Mouse (Mus musculus): ENCODE results near the gene D7Ertd443e. TPM values are rescaled to one million over a fixed set of nuclear protein-coding genes. Genes with fewer than 3 reads are reported as not detected.

D7Ertd443e gene
- total and polyA plus RNA-seq, 3 experiments: not detected

DNA sequence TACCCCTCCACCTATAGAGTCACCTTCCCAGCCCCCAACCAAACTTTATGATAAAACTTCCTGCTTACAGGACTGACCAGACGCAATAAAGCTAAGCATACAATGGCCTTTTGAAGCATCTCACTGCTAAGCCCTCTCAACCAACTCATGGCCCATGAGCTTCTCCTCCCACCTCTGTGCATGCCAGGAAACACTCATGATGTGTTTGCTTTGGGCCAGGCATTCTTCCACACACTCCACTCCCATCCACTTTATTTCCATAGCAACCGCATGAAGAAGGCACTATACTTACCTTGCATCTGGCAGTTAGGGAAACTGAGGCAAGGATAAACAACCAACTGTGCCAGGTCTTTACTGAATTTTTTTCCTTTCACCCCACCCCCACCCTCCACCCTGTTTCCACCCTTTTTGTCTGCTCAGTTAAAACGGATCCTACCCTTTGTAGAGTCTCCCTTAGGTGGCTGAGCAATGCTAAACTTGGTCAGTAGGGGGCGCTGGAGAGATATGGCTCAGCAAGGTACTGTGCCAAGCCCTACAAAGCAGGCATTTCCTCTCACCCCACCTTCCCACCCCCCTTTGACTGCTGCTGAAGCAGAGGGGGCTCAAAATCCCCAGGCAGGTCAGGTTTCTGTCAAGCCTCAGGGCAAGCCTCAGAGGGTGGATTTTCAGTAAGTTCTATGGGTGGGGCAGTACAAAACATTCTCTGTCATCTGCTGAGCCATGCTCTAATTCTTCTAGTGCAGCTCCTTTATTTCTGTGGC is 122.1 kb downstream of the D7Ertd443e start:
- Histone ChIP-seq H3K27ac (ENCODE audit: insufficient read depth, low read depth) (no peak overlapping the region), H3K27me3 (replicated peaks) (no peaks in the 10 kb centered on the region), H3K9me3 (replicated peaks; ENCODE audit: low read length) (peaks cover 70% of the 10 kb centered on the region), H3K36me3 (replicated peaks in 1 of 2; ENCODE audit: control insufficient read depth in 1 of 2, insufficient read depth in 1 of 2, low read length in 1 of 2) (no peaks in the 10 kb centered on the region), H3K4me3 (replicated peaks in 1 of 3; ENCODE audit: low read depth in 2 of 3, low read length in 2 of 3, poor library complexity in 1 of 3) (no peak overlapping the region), H3K4me2 (ENCODE audit: insufficient read depth, low read depth, poor library complexity, severe bottlenecking) (no peak overlapping the region), H3K79me2 (replicated peaks; ENCODE audit: control insufficient read depth, extremely low read depth, insufficient read depth, poor library complexity, severe bottlenecking) (no peaks in the 10 kb centered on the region), H3K4me1 (ENCODE audit: control insufficient read depth in 1 of 2, insufficient read depth in 2 of 2) (no peaks in the 10 kb centered on the region), H3K9ac (ENCODE audit: insufficient read depth, low read depth) (no peak overlapping the region)
- TF ChIP-seq NRF1 (IDR thresholded peaks at IDR 0.05; ENCODE audit: low read depth, low read length): no peak
- TF ChIP-seq CHD1 (IDR thresholded peaks at IDR 0.05; ENCODE audit: low read depth, low read length): no peak
- no peak for TF ChIP-seq UBTF (IDR thresholded peaks at IDR 0.05; ENCODE audit: low read depth, low read length)
- TF ChIP-seq HCFC1 (IDR thresholded peaks at IDR 0.05; ENCODE audit: low read depth, low read length): no peak
- TF ChIP-seq JUN (IDR thresholded peaks at IDR 0.05; ENCODE audit: insufficient read depth, low read depth, low read length): no peak
- no peak for TF ChIP-seq TCF12 (IDR thresholded peaks at IDR 0.05; ENCODE audit: low read depth, low read length)
- no peak for TF ChIP-seq ZNF384 (IDR thresholded peaks at IDR 0.05; ENCODE audit: low read depth, low read length)
- no peak for TF ChIP-seq RAD21 (IDR thresholded peaks at IDR 0.05; ENCODE audit: low read depth, low read length)
- no peak for TF ChIP-seq POLR2A (IDR thresholded peaks at IDR 0.05; ENCODE audit: low read depth, low read length)
- TF ChIP-seq POLR2AphosphoS2 (IDR thresholded peaks at IDR 0.05; ENCODE audit: low read depth, low read length): no peak
- no peak for TF ChIP-seq MXI1 (IDR thresholded peaks at IDR 0.05; ENCODE audit: low read depth, low read length)
- TF ChIP-seq MAX (IDR thresholded peaks at IDR 0.05; ENCODE audit: low read length): no peak
- TF ChIP-seq SIN3A (IDR thresholded peaks at IDR 0.05; ENCODE audit: low read length): no peak
- dilution Hi-C loops (cut with MboI; ENCODE audit: extremely low pct_ligation_motif_present, extremely low pct_unique_long_range_greater_than_20kb, low sequenced_read_pairs) (no loop called here), in situ Hi-C loops (cut with MboI; ENCODE audit: low pct_ligation_motif_present, low pct_unique_long_range_greater_than_20kb, low sequenced_read_pairs) (no loop called here)
- DNase-seq (ENCODE audit: extremely low read depth): no peak

DNA sequence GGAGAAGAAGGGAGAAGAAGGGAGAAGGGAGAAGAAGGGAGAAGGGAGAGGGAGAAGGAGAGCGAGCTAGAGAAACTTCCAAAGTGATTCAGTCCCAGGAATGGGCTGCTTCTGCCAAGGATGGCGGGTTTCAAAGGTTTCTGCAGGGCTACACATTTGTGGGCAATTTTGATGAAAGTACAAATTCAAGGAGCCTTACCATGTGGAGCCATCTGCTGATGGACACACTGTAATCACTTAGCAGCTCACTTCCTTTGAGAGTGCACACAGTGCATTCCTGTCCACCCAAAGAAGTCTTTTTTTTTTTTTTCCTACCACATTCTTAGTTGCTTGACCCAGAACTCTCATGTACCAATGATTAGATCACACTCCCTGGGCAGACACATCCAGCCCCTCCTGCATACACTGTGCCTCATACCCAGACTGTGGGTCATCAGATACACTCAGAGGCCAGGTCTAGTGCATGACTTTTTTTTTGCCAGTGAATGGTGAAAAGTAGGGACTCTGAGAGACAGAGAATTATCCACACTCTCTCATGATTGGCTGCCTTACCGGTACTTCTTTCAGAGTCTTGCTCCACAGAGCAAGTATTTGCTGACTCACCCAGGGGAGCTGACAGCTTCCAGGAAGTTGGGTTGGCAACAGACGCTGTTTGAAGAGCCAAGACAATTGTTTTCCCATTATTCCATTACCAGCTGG is 124.3 kb downstream of the D7Ertd443e start:
- Histone ChIP-seq H3K4me1 (ENCODE audit: control insufficient read depth in 1 of 2, insufficient read depth in 2 of 2) (no peaks in the 10 kb centered on the region), H3K79me2 (replicated peaks; ENCODE audit: control insufficient read depth, extremely low read depth, insufficient read depth, poor library complexity, severe bottlenecking) (no peaks in the 10 kb centered on the region), H3K4me2 (ENCODE audit: insufficient read depth, low read depth, poor library complexity, severe bottlenecking) (no peak overlapping the region), H3K9ac (ENCODE audit: insufficient read depth, low read depth) (no peak overlapping the region), H3K27me3 (replicated peaks) (no peaks in the 10 kb centered on the region), H3K27ac (ENCODE audit: insufficient read depth, low read depth) (no peak overlapping the region), H3K36me3 (replicated peaks in 1 of 2; ENCODE audit: control insufficient read depth in 1 of 2, insufficient read depth in 1 of 2, low read length in 1 of 2) (no peaks in the 10 kb centered on the region), H3K4me3 (replicated peaks in 1 of 3; ENCODE audit: low read depth in 2 of 3, low read length in 2 of 3, poor library complexity in 1 of 3) (no peak overlapping the region), H3K9me3 (replicated peaks; ENCODE audit: low read length) (peaks cover 72% of the 10 kb centered on the region)
- in situ Hi-C loops (cut with MboI; ENCODE audit: low pct_ligation_motif_present, low pct_unique_long_range_greater_than_20kb, low sequenced_read_pairs) (no loop called here), dilution Hi-C loops (cut with MboI; ENCODE audit: extremely low pct_ligation_motif_present, extremely low pct_unique_long_range_greater_than_20kb, low sequenced_read_pairs) (no loop called here)
- TF ChIP-seq JUND (conservative IDR thresholded peaks at IDR 0.05; ENCODE audit: low read depth, low read length) (no peak), JUN (IDR thresholded peaks at IDR 0.05; ENCODE audit: insufficient read depth, low read depth, low read length) (no peak), POLR2A (IDR thresholded peaks at IDR 0.05; ENCODE audit: low read depth, low read length) (no peak)
- no peak for DNase-seq (ENCODE audit: extremely low read depth)

Data from CH12.LX (cell line).